ENCODE assay signal across 27 mouse cellular contexts in the genomic region with DNA sequence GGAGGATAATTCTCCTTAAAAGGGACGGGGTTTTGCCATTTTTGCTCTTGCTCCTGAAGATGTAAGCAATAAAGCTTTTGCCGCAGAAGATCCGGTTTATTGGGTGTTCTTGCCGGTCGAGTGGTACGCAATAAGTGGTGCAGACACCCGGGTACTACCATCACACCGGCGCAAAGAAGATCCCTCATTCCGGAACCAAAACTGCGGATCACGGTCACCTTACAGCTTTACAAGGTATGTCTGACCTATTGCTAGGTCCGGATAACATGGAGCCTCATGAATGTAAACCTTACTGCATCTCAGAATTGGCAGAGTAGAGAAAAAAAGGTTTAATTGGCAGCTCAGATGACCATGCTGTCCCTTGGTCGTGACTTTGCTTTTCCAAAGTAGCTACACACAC.
"Had no signal": no experiment of that assay in that cellular context is flagged by ENCODE, and none has a peak within 500 bp of the region (broad histone marks: within the 10 kb centered on the region; RNA-seq: fewer than 3 reads in every experiment).

No protein-coding gene starts in this region.

- H3K36me3 ChIP-seq: limb, embryonic 10.5 days; limb, embryonic 12.5 days; limb, embryonic 13.5 days; limb, embryonic 15.5 days; liver, embryonic 12.5 days; liver, embryonic 13.5 days; liver, embryonic 15.5 days; lung, embryonic 15.5 days; midbrain, embryonic 10.5 days; midbrain, embryonic 12.5 days; midbrain, embryonic 13.5 days; midbrain, embryonic 15.5 days had no signal

- H3K4me1 ChIP-seq: limb, embryonic 10.5 days; limb, embryonic 12.5 days; limb, embryonic 13.5 days; limb, embryonic 15.5 days; liver, embryonic 12.5 days; liver, embryonic 13.5 days; liver, embryonic 15.5 days; lung, embryonic 15.5 days; megakaryocyte, embryonic 14.5 days; midbrain, embryonic 10.5 days; midbrain, embryonic 12.5 days; midbrain, embryonic 13.5 days; midbrain, embryonic 15.5 days had no signal

- DNase-seq: left cerebral cortex, postnatal 4 days; liver; liver, embryonic 13.5 days; liver, postnatal 0 days; lung, adult 18-20 months; lung, adult 2 months; lung, embryonic 14.5 days; lung, postnatal 10 days; lung, postnatal 14 days; lung, postnatal 36 days; lung, postnatal 4 days; midbrain, embryonic 14.5 days had no signal

- H3K27me3 ChIP-seq: limb, embryonic 12.5 days; limb, embryonic 13.5 days; limb, embryonic 15.5 days; liver, embryonic 12.5 days; liver, embryonic 13.5 days; liver, embryonic 15.5 days; lung, embryonic 15.5 days; midbrain, embryonic 12.5 days; midbrain, embryonic 13.5 days; midbrain, embryonic 15.5 days had no signal

- H3K27ac ChIP-seq: limb, embryonic 10.5 days; limb, embryonic 12.5 days; limb, embryonic 13.5 days; limb, embryonic 15.5 days; liver, embryonic 12.5 days; liver, embryonic 13.5 days; liver, embryonic 14.5 days; liver, embryonic 15.5 days; lung, embryonic 15.5 days; macrophage; midbrain, embryonic 10.5 days; midbrain, embryonic 12.5 days; midbrain, embryonic 13.5 days; midbrain, embryonic 15.5 days had no signal

- H3K9me3 ChIP-seq: limb, embryonic 10.5 days; limb, embryonic 12.5 days; limb, embryonic 15.5 days; liver, embryonic 12.5 days; liver, embryonic 13.5 days; liver, embryonic 15.5 days; lung, embryonic 15.5 days; midbrain, embryonic 10.5 days; midbrain, embryonic 12.5 days; midbrain, embryonic 13.5 days; midbrain, embryonic 15.5 days had no signal

- H3K4me3 ChIP-seq: limb, embryonic 10.5 days; limb, embryonic 12.5 days; limb, embryonic 13.5 days; limb, embryonic 15.5 days; liver, embryonic 12.5 days; liver, embryonic 13.5 days; liver, embryonic 15.5 days; lung, embryonic 15.5 days; megakaryocyte, embryonic 14.5 days; midbrain, embryonic 10.5 days; midbrain, embryonic 12.5 days; midbrain, embryonic 13.5 days; midbrain, embryonic 15.5 days; myocyte had no signal
